Mouse (Mus musculus) thymus, postnatal 25 days (tissue): ENCODE data around the gene Itpr1.
A peak's percentile ranks its signal among the peaks of the same experiment; 100 is the strongest.

Experiments used
- DNase-seq: peaks from one replicate; pipeline ENCODE4 v3.0.0; 2022

Itpr1 gene

GRCm38 (mm10) chr6:108212881-108213295 is at the start of gene Itpr1:
Gene Itpr1, plus strand, starts transcription at chr6:108213096.
- peak; percentile 98 for DNase-seq

DNA sequence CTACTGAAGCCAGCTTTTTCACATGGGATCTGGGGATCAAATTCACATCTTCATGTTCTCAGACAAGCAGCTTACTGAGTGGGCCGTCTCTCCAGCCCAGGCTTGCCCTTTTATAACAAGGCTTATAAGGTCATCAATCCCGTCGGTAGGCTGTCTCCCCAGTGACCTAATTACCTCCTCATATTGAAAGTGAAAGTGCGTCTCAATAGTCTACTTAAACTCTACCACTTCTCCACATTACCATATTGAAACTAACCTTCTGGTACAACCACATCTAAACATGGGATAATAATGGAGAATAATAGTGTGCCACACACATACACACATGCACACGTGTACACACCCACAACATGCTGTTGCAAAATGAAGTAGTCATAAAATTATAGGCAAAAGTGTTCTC is 48.0 kb upstream of the Itpr1 start:
- no peak for DNase-seq

- no peak for DNase-seq
Measured at GRCm38 (mm10) chr6:108165598-108165997, 47.3 kb upstream of the Itpr1 start.

DNA sequence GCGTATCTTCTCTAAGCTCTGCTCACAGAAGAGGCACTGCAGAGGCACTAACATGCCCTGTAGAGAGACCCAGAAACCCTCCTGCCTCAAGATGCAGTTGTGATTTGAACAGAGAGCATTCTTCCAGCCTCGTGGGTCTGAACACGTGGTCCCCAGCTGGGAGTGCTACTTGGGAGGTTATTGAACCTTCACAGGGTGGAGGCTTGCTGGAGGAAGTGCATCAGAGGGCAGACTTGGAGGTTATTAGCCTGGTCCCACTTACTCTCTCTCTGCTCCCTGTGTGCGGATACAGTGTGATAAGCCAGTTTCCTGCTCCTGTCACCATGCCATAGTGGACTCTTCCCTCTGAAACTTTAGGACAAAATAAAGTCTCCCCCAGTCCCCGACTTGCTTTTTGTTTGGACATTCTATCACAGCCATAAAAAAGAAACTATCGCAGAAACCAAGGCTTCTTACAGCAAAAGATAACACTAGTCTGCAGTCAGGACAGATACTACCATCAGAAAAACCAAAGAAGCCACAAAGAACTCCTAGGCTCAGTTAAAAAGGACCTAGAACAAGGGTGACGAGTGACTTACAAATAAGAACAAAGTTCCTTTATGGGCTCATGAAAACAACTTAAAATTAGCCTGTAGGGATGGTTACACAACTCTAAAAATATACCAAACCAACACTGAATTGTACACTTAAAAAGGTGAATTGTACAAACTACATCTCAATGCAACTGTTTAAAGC is 44.8 kb upstream of the Itpr1 start:
- DNase-seq: no peak

GRCm38 (mm10) chr6:108168723-108169122 is 44.2 kb upstream of the Itpr1 start:
- DNase-seq: no peak

GRCm38 (mm10) chr6:108169466-108169865 is 43.4 kb upstream of the Itpr1 start:
- DNase-seq: no peak

GRCm38 (mm10) chr6:108172219-108172618 is 40.7 kb upstream of the Itpr1 start:
- no peak for DNase-seq

- DNase-seq: no peak
Measured at GRCm38 (mm10) chr6:108174181-108174580, 38.7 kb upstream of the Itpr1 start.

DNA sequence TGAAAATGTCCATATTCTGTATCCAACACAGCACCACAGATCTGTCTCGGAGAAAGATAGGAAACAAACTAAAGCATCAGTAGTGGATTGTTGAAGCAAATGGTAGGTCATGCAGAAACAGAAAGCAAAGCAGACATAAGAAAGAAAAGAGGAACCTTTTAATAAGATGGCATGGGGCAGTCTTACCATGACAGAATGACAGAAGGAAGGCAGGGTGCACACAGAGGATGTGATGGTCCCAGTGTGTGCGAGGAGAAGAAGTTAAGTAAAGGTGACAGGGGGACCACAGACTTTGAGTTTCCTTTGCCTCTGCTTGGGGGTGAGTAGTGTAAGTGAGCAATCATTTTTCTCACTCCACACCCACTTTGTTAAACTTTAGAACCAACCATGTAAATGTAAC is 33.8 kb upstream of the Itpr1 start:
- DNase-seq: no peak

DNA sequence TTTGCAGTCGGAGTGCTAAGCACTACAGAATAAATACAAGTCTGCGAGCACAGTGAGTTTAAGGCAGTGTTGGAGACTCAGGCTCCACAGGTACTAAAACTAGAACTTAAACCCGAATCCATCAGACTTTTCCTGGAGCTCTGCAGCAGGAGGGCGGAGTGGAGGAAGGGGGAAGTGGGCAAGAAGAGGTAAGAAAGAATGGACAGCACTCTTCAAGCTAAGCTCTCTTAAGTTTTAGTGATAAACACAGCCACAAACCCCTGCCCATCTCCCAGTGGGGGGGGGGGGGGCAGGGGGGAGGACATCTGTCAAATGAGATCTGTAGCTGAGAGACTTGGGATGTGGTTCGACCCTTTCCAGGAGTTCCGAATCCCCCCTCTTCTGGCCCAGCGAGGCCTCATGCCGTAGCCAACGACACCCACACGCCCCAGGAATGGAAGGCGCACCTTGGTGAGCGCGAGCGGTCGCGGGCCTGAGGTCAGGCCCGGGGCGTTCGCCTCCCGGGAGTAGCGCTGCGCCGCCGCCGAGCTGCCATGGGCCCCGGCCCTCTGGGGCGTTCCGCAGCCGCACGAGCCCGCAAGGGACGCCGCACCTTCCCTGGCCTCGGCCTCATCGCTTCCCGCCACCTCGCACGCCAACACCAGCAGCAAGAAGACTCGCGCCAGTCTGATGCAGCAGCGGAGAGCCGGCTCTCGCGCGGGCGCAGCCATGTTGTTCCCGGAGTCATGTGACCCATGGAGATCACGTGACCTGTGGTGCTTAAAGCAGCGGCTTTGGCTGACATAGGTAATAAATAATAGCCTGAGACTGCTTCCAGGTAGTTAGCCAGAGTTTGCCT is 27.8 kb upstream of the Itpr1 start, which contains the start of gene Sumf1:
TSS of gene Sumf1 (minus strand) at position 736 of the 838 bp plus-strand sequence.
- DNase-seq: peak; percentile 85

GRCm38 (mm10) chr6:108185685-108186009 is 27.2 kb upstream of the Itpr1 start:
- DNase-seq: no peak

DNA sequence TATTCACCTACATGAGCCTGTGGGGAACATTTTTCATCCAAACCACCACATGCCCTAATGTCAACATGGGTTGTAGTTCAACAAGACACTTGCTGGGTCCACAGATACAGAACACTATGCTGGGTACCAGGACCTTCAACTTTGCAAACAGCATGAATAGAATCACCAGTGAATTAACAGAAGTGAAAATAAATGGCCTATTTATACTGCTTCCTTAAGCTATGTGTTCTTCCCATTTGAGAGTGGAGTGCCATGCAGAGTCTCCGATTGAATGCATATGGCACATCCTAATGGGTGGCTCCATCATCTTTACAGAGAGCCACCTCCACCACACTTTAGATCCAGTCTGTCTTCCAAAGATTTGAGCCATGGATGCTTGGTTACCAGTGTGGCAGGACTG is 22.2 kb upstream of the Itpr1 start:
- no peak for DNase-seq

DNA sequence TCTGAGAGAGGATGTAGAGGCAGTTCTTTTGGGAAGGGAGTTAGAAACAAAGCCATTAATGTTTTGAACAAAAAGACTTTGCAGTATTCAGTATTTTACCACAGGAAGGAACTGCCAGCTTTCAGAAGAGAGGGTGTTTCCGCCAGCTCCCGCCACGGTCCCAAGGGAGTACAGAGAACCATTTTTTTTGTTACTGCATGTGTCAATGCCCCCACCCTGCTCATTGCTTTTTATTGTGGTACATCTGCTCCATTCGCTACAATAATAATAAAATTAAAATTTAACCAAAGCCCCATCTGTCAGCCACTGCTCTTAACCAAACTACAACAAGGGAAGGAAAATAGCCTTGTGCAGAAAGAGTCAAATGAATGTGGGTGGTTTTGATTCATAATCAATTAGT is 20.3 kb upstream of the Itpr1 start:
- no peak for DNase-seq

- no peak for DNase-seq
Measured at GRCm38 (mm10) chr6:108196665-108197064, 16.2 kb upstream of the Itpr1 start.

DNA sequence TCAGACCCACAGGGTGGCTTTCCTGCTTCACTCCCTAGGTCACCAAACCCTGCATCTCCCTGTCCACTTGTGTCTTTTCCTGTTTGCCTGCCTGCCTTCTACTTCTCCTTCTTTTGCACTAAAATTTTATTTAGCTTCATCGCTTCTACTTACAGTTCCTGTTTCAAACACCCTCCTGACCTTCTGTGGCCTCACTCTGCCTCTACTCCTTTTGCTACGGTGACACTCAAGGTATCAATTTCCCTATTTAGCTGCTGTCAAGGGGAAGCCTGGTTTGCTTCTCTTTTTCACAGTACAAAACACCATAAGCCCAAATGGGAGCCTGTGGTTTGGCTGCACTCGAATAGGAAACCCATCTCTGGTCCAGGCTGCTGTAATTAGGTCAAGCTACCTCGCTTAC is 15.8 kb upstream of the Itpr1 start:
- DNase-seq: no peak

GRCm38 (mm10) chr6:108198286-108198685 is 14.6 kb upstream of the Itpr1 start:
- no peak for DNase-seq

GRCm38 (mm10) chr6:108204322-108204721 is 8.6 kb upstream of the Itpr1 start:
- DNase-seq: no peak

DNA sequence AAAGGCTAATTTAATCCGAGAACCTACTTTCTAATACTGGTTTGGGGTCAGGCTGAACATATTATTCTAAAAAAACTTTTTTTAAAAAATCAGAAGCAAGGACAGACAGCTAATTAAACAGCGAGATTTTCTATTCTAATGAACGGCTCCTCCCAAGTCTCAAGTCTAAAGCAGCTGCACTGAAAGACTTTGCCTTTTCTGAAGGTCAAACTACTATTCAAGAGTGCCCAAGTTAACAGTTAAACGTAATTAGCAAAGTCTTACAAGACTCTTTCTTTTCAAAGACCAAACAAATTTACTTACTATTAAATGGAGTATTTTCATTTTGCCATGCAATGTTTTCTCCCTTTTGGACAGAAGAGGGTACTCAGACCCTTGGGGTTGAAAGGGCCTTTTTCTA is 6.8 kb upstream of the Itpr1 start:
- no peak for DNase-seq

DNA sequence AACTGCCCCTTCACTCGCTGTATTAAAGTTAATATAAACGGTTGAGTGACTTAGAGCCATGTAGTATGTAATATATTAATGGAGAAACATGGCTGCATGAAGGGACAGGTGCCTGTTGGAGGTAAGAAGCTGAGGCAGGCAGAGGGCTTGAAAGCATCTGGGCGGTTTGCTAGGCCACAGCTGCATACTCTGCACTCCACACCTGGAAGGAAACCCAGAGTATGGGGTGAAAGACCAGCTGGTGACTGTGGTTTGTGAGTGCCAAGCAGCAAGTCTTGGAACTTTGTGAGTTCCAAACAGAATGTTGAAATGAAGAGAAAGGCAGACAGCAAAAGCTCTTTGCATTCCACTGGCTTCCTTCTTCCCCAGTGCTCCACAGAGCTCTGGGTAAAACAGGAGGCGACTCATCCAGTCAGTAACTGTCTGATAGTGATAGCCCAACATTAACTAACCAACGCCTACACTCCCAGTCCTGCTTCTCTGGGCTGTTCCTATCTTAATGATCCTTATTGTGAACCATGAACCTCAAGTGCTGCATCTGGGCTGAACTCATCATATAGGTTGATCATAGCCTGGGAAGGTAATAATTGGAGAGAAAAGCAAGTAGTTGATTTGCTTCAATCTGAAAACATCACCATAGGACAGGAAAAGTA is 5.9 kb upstream of the Itpr1 start:
- DNase-seq: peak; percentile 78

DNA sequence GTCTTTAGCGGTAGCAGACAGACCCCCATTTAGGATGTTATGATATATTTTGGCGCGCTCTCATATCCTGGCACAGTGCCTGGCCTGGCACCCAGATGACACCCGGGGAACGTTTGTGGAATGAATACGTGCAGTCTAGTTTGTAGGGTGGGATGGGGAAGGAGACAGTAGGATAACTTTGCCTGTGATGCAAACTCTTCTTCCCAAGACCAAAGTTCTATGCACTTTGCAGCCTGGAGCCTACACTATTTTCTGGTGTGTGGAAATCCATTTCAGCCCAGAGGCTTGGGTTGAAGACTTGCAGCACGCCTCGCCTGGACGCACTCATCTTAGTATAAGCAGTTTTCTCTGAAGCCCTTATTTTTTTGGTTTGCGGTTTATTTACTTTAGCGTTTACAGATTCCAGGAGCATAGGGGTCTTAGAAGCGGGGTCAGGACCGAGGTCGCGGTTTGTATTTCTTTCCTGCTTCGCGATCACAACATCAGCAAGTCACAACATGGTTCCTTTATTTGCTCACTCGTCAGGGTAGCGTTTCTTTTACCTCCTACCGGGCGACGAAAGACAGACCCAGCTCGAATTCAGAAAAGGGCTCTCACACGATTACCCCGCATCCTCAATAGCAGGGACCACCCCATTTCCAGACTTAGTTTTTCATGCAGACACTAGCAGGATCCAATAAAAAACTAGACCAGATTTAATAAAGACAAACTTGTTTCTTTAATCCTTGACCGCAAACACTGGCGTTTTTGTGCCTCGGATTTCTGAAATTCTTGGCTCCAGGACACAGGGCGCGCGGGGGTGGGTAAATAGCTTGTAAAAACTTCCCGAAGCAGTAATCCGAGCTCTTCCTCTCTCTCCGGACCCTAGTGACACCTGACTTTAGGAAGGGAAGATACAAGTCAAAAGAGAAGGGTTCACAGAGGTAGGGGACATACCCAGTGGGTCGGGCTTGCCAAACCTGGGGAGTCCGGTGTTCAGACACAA is 708 bp upstream of the Itpr1 start:
- peak; percentile 39 for DNase-seq

DNA sequence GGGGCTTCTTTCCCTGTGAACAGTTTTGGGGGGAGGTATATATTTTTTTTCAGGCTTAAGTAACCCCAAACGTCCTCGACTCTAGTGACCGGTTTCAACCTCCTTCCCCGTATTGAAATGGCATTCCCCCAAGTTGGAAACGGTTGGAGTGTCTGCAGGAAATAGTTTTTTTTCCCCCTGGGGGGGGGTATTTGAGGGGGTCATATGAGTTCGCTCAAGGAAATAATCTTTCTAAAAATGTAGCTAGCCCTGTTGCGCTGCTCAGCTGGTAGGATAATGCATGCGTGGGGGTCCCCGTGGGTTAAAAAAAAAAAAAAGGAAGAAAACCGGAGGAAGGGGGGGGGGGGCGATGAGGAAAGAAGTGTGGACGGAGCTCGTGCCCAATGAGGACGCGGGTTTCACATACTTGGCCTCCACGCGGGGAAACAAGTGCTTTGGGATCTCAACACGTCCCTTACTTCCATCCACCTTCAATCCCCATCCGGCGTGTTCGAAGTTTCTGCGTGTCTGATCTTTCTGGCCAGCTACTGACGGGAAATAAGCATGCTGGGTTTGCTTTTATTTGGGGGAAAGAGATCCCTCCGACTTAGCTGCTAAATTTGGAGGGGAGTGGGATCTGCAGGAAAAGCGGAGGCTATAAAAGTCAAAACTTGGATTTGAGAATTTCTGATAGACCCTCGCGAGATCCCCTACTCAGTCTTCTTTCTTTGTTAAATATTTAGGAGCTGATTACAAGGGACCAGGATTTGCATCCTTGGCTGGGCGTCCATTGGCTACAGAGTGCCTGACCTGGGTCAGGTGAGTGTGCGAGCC is 791 bp downstream of the Itpr1 start:
- peak; percentile 33 for DNase-seq
